Mouse (Mus musculus) CH12.LX (cell line): ENCODE measurements around the gene Mogat2. TPM values are rescaled to one million over a fixed set of nuclear protein-coding genes. Genes with fewer than 3 reads are reported as not detected.

Experiments used
- DNase-seq: peaks from one replicate; pipeline ENCODE4 v3.0.0-alpha.2; 2013; ENCODE audit errors: extremely low read depth
- H3K27ac ChIP-seq: 2 replicates; pipeline ENCODE4 v1.5.1; 2012; ENCODE audit warnings: low read depth, mild to moderate bottlenecking, control low read depth, moderate library complexity; ENCODE audit not compliant: insufficient read depth
- H3K27me3 ChIP-seq: replicated peaks from 2 replicates; pipeline ENCODE3; 2012; ENCODE audit warnings: inconsistent platforms
- H3K36me3 ChIP-seq, 2 experiments: replicated peaks in 1 of 2; 2 replicates each; pipeline versions ENCODE3 to v1.6.1; 2012; ENCODE audit warnings: inconsistent platforms in 1 of 2, low read length in 1 of 2, mild to moderate bottlenecking in 1 of 2, mixed read lengths in 1 of 2, moderate library complexity in 1 of 2; ENCODE audit not compliant: control insufficient read depth in 1 of 2, insufficient read depth in 1 of 2
- H3K4me1 ChIP-seq, 2 experiments: 2 replicates each; pipeline ENCODE4 v1.6.1; 2012; ENCODE audit warnings: inconsistent platforms in 1 of 2, moderate library complexity in 1 of 2; ENCODE audit not compliant: insufficient read depth in 2 of 2, control insufficient read depth in 1 of 2
- H3K4me2 ChIP-seq: 2 replicates; pipeline ENCODE4 v1.6.1; 2012; ENCODE audit warnings: low read depth, mild to moderate bottlenecking, control low read depth; ENCODE audit not compliant: poor library complexity, insufficient read depth, severe bottlenecking
- H3K4me3 ChIP-seq, 3 experiments: fragments of 150-350 bp in 1 of 3; sonication (generic) in 1 of 3; replicated peaks in 1 of 3; 2 replicates each; pipeline versions ENCODE3 to v1.5.1; 2011 to 2012; ENCODE audit warnings: low read depth in 2 of 3, low read length in 2 of 3, mild to moderate bottlenecking in 2 of 3, moderate library complexity in 2 of 3, control low read depth in 1 of 3, improper control_type of control experiment in 1 of 3, inconsistent platforms in 1 of 3, mixed read lengths in 1 of 3; ENCODE audit not compliant: poor library complexity in 1 of 3
- H3K79me2 ChIP-seq: replicated peaks from 2 replicates; pipeline ENCODE4 v1.6.1; 2012; ENCODE audit warnings: mild to moderate bottlenecking, moderate library complexity; ENCODE audit not compliant: control insufficient read depth, poor library complexity, insufficient read depth, severe bottlenecking; ENCODE audit errors: extremely low read depth
- H3K9ac ChIP-seq: 2 replicates; pipeline ENCODE4 v1.6.1; 2012; ENCODE audit warnings: low read depth, mild to moderate bottlenecking, control low read depth, moderate library complexity; ENCODE audit not compliant: insufficient read depth
- H3K9me3 ChIP-seq: replicated peaks from 2 replicates; pipeline ENCODE3; 2012; ENCODE audit warnings: low read length, inconsistent platforms, mixed read lengths
- BHLHE40 ChIP-seq: IDR thresholded peaks from 2 replicates; pipeline ENCODE4 v1.6.1; 2011; ENCODE audit warnings: mild to moderate bottlenecking, low read depth, low read length, improper control_type of control experiment
- CTCF ChIP-seq, 2 experiments: IDR thresholded peaks in 1 of 2; conservative IDR thresholded peaks in 1 of 2; 2 replicates each; pipeline ENCODE4 v1.5.1; 2011 to 2012; ENCODE audit warnings: low read depth in 2 of 2, low read length in 2 of 2, improper control_type of control experiment in 1 of 2, inconsistent platforms in 1 of 2, mild to moderate bottlenecking in 1 of 2, moderate library complexity in 1 of 2
- ELF1 ChIP-seq: IDR thresholded peaks from 2 replicates; pipeline ENCODE4 v1.6.1; 2014; ENCODE audit warnings: low read depth, mild to moderate bottlenecking, inconsistent platforms, low read length, improper control_type of control experiment
- EP300 ChIP-seq: IDR thresholded peaks from 2 replicates; pipeline ENCODE4 v1.6.1; 2011; ENCODE audit warnings: low read length, improper control_type of control experiment
- HCFC1 ChIP-seq: IDR thresholded peaks from 2 replicates; pipeline ENCODE4 v1.6.1; 2012; ENCODE audit warnings: low read depth, mild to moderate bottlenecking, inconsistent platforms, low read length, improper control_type of control experiment
- IRF4 ChIP-seq: IDR thresholded peaks from 2 replicates; pipeline ENCODE4 v1.6.1; 2014; ENCODE audit warnings: low read depth, mild to moderate bottlenecking, inconsistent platforms, low read length, improper control_type of control experiment
- JUND ChIP-seq: conservative IDR thresholded peaks from 2 replicates; pipeline ENCODE4 v1.6.1; 2011; ENCODE audit warnings: low read depth, low read length, improper control_type of control experiment
- KAT2A ChIP-seq: IDR thresholded peaks from 2 replicates; pipeline ENCODE4 v1.6.1; 2012; ENCODE audit warnings: low read length, improper control_type of control experiment, inconsistent platforms; ENCODE audit not compliant: insufficient replicate concordance
- MAX ChIP-seq: IDR thresholded peaks from 2 replicates; pipeline ENCODE4 v1.6.1; 2011; ENCODE audit warnings: low read length, improper control_type of control experiment
- NELFE ChIP-seq: IDR thresholded peaks from 2 replicates; pipeline ENCODE4 v1.6.1; 2011; ENCODE audit warnings: low read depth, low read length, improper control_type of control experiment
- NRF1 ChIP-seq: IDR thresholded peaks from 2 replicates; pipeline ENCODE4 v1.6.1; 2014; ENCODE audit warnings: low read depth, mild to moderate bottlenecking, inconsistent platforms, low read length, improper control_type of control experiment, moderate library complexity
- PAX5 ChIP-seq: IDR thresholded peaks from 2 replicates; pipeline ENCODE4 v1.6.1; 2012; ENCODE audit warnings: low read length, inconsistent platforms, mixed read lengths
- POLR2A ChIP-seq: IDR thresholded peaks from 2 replicates; pipeline ENCODE4 v1.6.1; 2011; ENCODE audit warnings: low read depth, mild to moderate bottlenecking, improper control_type of control experiment, low read length
- POLR2AphosphoS2 ChIP-seq: IDR thresholded peaks from 2 replicates; pipeline ENCODE4 v1.6.1; 2011; ENCODE audit warnings: low read depth, low read length, improper control_type of control experiment
- RAD21 ChIP-seq: IDR thresholded peaks from 2 replicates; pipeline ENCODE4 v1.6.1; 2011; ENCODE audit warnings: low read depth, mild to moderate bottlenecking, low read length, improper control_type of control experiment, moderate library complexity
- RCOR1 ChIP-seq: conservative IDR thresholded peaks from 2 replicates; pipeline ENCODE4 v1.6.1; 2012; ENCODE audit warnings: low read depth, mild to moderate bottlenecking, inconsistent platforms, low read length, improper control_type of control experiment
- SIN3A ChIP-seq: IDR thresholded peaks from 2 replicates; pipeline ENCODE4 v1.6.1; 2012; ENCODE audit warnings: low read length, improper control_type of control experiment, inconsistent platforms
- SMC3 ChIP-seq: IDR thresholded peaks from 2 replicates; pipeline ENCODE4 v1.6.1; 2011; ENCODE audit warnings: low read depth, low read length, improper control_type of control experiment
- TBP ChIP-seq: conservative IDR thresholded peaks from 2 replicates; pipeline ENCODE4 v1.6.1; 2011; ENCODE audit warnings: low read depth, low read length, improper control_type of control experiment
- TCF12 ChIP-seq: IDR thresholded peaks from 2 replicates; pipeline ENCODE4 v1.6.1; 2014; ENCODE audit warnings: low read depth, mild to moderate bottlenecking, inconsistent platforms, low read length, improper control_type of control experiment
- UBTF ChIP-seq: IDR thresholded peaks from 2 replicates; pipeline ENCODE4 v1.6.1; 2012; ENCODE audit warnings: low read depth, mild to moderate bottlenecking, inconsistent platforms, low read length, improper control_type of control experiment, moderate library complexity
- USF1 ChIP-seq: IDR thresholded peaks from 2 replicates; pipeline ENCODE4 v1.6.1; 2014; ENCODE audit warnings: low read depth, mild to moderate bottlenecking, inconsistent platforms, low read length, improper control_type of control experiment
- USF2 ChIP-seq: conservative IDR thresholded peaks from 2 replicates; pipeline ENCODE4 v1.6.1; 2011; ENCODE audit warnings: low read depth, low read length, improper control_type of control experiment
- ZKSCAN1 ChIP-seq: IDR thresholded peaks from 2 replicates; pipeline ENCODE4 v1.6.1; 2012; ENCODE audit warnings: low read depth, inconsistent platforms, low read length, improper control_type of control experiment, borderline replicate concordance
- ZMIZ1 ChIP-seq: IDR thresholded peaks from 2 replicates; pipeline ENCODE4 v1.6.1; 2012; ENCODE audit warnings: low read depth, mild to moderate bottlenecking, inconsistent platforms, low read length, improper control_type of control experiment
- ZNF384 ChIP-seq: IDR thresholded peaks from 2 replicates; pipeline ENCODE4 v1.6.1; 2012; ENCODE audit warnings: low read depth, low read length, improper control_type of control experiment, inconsistent platforms
- dilution Hi-C: fragments of 300-500 bp; cut with MboI; formaldehyde crosslinking; loops from 2 replicates; pipeline ENCODE4 v1.14.3; 2020; ENCODE audit warnings: low sequenced_read_pairs; ENCODE audit not compliant: extremely low pct_unique_long_range_greater_than_20kb, extremely low pct_ligation_motif_present
- in situ Hi-C: fragments of 300-500 bp; cut with MboI; formaldehyde crosslinking; loops from 3 replicates; pipeline ENCODE4 v1.14.3; 2019; ENCODE audit warnings: low sequenced_read_pairs, low pct_ligation_motif_present, low pct_unique_long_range_greater_than_20kb, mixed read lengths
- polyA plus RNA-seq: library from polyadenylated mRNA; unstranded; fragments of >175 nt; gene quantifications from 2 replicates; pipeline ENCODE4 v1.2.1, GENCODE M21; 2012; ENCODE audit warnings: low read depth; ENCODE audit not compliant: insufficient read length
- total RNA-seq, 2 experiments: library from RNA; depleted of rRNA; stranded (reverse); fragments of 300-350 nt in 1 of 2; fragments of >200 nt in 1 of 2; gene quantifications; 2 replicates each; pipeline ENCODE4 v1.2.3; 2012 to 2014

Gene Mogat2
- total and polyA plus RNA-seq, 3 experiments = not detected

DNA sequence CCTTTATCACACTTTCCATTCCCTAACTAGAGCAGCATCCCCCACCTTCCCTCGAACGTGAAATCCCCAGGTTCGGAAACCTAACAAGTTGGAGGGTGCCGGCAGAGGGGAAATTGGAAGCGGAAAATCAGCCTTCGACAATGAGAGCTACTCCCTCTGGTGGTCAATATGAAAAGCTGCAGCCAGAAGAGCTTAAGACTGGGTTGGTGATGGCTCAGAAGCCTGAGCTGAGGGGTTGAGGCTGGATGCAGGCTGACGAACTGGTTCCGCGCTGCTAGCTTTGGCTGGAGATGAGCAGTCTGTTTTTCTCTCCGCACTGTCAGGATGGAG, 11.1 kb upstream of the Mogat2 start:
- Histone ChIP-seq H3K9ac (no peak overlapping the region), H3K27ac (no peak overlapping the region), H3K79me2 (no peaks in the 10 kb centered on the region), H3K4me3 (no peak overlapping the region), H3K4me1 (peaks cover 0 to under 1% of the 10 kb centered on the region in 2 experiments; a peak in 2 of 4 replicates), H3K27me3 (no peaks in the 10 kb centered on the region)
- in situ Hi-C loops = no loop called here
- TF ChIP-seq SIN3A = no peak
- peak; percentile 66 for TF ChIP-seq SMC3
- TF ChIP-seq POLR2AphosphoS2 = no peak
- peak; percentile 57 for TF ChIP-seq RAD21
- TF ChIP-seq NRF1 = no peak
- TF ChIP-seq IRF4 = 0 out of 2 replicates have a peak, but pooled peaks have one; percentile 5
- TF ChIP-seq CTCF (conservative IDR thresholded peaks at IDR 0.05 in 1 of 2, IDR thresholded peaks at IDR 0.05 in 1 of 2; ENCODE audit: low read depth in 2 of 2, low read length in 2 of 2) = peak; percentile 44 to 81; a peak in 3 of 4 replicates
- TF ChIP-seq, all 38 proteins: peak for 4
- no peaks in the 10 kb centered on the region for H3K36me3 ChIP-seq
- dilution Hi-C loops = no loop called here
- no peak overlapping the region for H3K4me2 ChIP-seq
- DNase-seq = peak; percentile 48
- H3K9me3 ChIP-seq = no peaks in the 10 kb centered on the region

DNA sequence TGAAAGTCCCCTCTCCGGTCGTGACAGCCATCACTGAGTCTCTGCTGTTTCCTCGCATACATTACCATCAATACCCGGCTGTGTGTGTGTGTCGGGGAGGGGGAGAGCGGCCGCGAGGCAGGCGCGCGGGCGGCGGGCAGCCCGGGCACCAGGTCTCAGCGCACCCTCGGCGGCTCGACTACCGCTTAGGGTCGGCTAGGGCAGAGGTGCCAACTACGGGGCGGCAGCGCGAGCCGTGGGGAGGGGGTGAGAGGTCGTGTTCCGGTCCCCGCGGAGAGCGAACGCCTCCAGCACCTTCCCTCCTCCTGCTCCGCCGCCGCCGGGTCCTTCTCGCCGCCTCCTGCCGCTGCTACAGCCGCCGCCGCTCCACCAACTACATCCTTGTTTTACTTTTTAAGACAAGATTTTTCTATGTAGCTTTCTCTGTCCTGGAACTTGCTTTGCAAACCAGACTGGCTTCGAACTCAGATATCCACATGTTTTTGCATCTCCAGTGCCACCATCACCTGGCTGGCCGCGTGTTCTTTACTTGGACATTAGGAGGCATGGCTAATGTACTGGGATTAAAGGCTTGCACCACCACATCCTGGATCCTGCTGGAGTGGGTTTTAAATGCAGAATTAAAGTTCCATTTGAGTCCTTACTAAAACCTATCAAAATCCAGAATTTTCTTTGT, 10.6 kb upstream of the Mogat2 start:
- Histone ChIP-seq H3K9ac (no peak overlapping the region), H3K36me3 (no peaks in the 10 kb centered on the region), H3K4me2 (no peak overlapping the region), H3K27me3 (no peaks in the 10 kb centered on the region), H3K4me3 (no peak overlapping the region), H3K27ac (no peak overlapping the region), H3K9me3 (no peaks in the 10 kb centered on the region), H3K79me2 (no peaks in the 10 kb centered on the region), H3K4me1 (no peaks in the 10 kb centered on the region; a peak in 1 of 4 replicates)
- in situ Hi-C loops (no loop called here), dilution Hi-C loops (no loop called here)
- TF ChIP-seq BHLHE40 (no peak), EP300 (no peak), TCF12 (no peak), TBP (no peak), MAX (no peak), POLR2A (no peak), USF1 (no peak), PAX5 (no peak), ZKSCAN1 (no peak), JUND (no peak), ELF1 (no peak), SMC3 (no peak), UBTF (no peak), USF2 (no peak), ZMIZ1 (no peak), ZNF384 (no peak), RCOR1 (no peak), KAT2A (no peak), HCFC1 (no peak), NELFE (no peak)
- DNase-seq = no peak
